Mouse (Mus musculus): ENCODE results near the gene Slc5a4b.
A peak's percentile ranks its signal among the peaks of the same experiment; 100 is the strongest.
"Not testable (repeated sequence)": the region's sequence is repeated elsewhere in the genome, so short reads cannot be mapped to it uniquely, and the experiment has no call there.

Slc5a4b gene

GRCm38 (mm10) chr10:76110861-76111260, at the start of gene Slc5a4b:
Gene Slc5a4b (minus strand): TSS chr10:76110961.
- DNase-seq: no peak

DNA sequence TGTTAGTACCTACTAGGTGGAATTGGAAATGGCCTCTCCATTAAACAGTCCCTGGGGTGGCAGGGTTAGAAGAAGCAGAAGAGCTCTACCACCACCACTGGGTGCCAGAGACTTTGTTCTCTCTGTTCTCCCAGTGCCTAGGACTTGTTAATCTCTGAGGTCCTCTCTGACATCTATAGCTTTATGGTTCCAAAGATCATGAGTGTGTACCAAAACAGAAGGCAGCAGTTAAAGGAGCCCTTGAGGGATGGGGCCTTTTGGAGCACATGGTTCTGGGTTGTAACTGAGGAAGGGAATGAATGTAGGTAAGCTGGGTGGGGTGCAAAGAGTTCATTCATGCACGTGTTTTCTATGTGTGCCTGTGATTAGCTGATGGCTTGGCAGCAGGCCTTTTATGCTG, 47.2 kb upstream of the Slc5a4b start:
- no peak for DNase-seq

GRCm38 (mm10) chr10:76157528-76157927, 46.8 kb upstream of the Slc5a4b start:
- no peak for DNase-seq

GRCm38 (mm10) chr10:76155911-76156310, 45.1 kb upstream of the Slc5a4b start:
- DNase-seq: no peak

DNA sequence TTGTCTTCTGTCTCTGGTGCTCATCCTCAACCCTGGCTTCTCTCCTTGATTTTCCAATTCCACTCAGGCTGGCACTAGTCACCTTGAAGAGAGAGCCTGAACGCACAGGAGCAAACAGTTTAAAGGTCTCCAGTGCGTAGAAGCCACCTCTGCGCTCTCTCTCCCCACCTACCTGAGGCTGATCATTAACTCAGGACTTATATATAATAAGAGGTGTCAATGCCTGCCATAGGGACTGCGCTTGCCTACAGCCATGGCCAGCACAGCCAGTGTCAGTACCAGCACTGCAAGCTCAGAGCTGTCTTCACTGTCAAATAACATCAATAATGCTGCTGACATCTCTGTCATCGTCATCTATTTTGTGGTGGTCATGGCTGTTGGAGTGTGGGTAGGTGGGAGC, 36.5 kb upstream of the Slc5a4b start, which contains the start of gene Slc5a4a:
Gene Slc5a4a, plus strand, starts transcription at position 174 of the 400 bp plus-strand sequence.
- no peak for DNase-seq

DNA sequence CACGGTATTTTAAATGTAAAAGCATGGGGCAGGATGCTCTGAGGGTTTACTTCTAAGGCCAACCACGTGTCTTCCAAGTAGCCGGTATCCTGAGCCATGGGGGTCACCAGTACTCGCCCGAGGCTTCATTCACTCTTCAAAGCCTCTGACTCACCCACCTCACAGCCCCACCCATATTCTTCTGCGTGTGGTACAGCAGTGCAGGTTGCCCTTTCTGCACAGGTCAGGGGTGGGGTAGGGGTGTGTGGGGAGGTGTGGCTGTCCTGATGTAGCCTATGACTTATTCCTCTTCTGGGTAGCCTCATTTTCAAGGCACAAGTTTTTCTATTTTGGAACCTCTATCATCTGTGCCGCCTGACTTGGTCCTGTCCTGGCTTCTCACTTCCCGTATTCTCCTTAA, 36.1 kb upstream of the Slc5a4b start:
- DNase-seq: no peak

- DNase-seq: no peak
Measured at GRCm38 (mm10) chr10:76136318-76136717, 25.6 kb upstream of the Slc5a4b start.

DNA sequence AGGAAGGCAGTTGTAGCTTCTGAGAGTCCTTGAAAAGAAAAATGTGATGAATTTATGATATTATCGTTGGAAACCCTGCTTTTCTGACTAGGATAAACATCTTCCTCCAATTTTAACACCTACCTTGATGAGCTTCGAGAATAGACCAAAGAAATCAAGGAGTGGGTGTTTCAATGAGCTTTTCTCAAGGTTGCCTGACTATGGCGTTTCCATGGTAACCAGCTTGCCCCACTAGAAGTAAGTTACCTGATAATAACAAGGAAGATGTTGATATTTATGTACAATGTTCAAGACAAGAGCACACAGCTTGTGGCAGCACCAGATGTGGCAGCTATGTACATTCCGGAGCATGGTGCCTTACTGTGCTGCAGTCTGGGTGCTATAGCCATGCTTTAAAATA, 21.7 kb upstream of the Slc5a4b start:
- DNase-seq: no peak

- no peak for DNase-seq
Measured at GRCm38 (mm10) chr10:76121495-76121894, 10.7 kb upstream of the Slc5a4b start.

DNA sequence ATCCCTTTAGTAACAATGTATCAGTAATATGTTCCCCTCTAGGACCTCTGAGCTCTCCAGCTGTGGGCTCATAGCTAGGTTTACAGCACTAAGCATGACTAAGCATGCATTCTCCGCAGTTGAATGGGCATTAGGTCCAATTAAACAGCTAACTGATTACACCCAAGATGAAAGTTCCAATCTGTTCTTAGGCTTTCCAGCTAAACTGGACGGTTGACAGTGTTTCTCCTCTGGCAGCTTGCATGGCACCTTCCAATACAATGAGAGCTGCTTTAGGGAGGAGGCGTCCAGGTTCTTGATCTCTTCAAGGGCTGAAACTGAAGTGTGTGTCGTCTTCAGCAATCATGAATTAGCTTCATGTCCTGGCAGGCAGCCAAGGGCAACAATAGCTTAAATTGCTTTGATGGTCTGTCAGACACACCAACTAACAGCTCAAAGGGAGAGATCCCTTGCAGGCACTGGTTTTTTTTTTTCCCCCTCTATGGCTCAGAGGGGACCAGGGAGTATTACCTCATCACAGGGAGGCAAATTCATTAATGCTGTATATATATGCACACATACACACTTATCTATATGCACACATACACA, 9.5 kb upstream of the Slc5a4b start:
- DNase-seq: no peak

GRCm38 (mm10) chr10:76118741-76119140, 8.0 kb upstream of the Slc5a4b start:
- DNase-seq: no peak

DNA sequence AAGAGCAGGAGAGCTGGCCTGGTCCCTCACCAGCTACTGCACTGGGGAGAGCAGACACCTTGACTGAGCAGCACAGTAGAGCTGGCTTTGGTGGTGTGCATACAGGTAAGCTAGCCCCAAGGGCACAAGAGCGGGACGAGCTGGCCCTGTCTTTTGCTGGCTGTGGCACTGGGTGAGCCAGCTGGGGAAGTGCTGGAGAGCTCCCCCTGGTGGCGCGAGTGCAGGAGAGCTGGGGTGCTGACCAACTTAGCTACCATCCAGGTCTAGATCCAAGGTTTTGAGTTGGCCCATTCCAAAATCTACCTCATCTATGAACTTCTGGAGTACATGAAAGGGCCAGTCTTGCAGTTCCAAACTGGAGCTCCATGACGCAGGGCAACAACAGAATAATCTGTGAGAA, 7.2 kb upstream of the Slc5a4b start:
- peak; percentile 13 for DNase-seq

- no peak for DNase-seq
Measured at GRCm38 (mm10) chr10:76097368-76097767, 13.4 kb downstream of the Slc5a4b start.

DNA sequence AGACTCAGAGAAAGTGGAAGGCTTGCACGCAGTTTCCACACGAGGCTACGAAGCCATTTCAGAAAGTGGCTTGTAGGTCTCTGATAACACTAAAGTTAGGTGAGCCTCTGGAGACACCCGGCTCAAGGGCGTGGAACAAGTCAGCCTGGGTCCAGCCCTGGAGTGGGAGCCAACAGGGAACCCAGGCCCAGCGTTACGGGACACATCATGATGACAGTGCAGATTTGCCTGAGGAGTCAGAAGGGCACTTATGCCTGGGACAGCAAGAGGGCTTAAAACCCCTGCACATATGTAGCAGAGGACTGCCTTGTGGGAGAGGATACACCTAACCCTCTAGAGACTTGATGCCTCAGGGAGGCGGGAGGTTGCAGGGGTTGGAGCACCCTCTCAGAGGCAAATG, 14.2 kb downstream of the Slc5a4b start:
- no peak for DNase-seq

DNA sequence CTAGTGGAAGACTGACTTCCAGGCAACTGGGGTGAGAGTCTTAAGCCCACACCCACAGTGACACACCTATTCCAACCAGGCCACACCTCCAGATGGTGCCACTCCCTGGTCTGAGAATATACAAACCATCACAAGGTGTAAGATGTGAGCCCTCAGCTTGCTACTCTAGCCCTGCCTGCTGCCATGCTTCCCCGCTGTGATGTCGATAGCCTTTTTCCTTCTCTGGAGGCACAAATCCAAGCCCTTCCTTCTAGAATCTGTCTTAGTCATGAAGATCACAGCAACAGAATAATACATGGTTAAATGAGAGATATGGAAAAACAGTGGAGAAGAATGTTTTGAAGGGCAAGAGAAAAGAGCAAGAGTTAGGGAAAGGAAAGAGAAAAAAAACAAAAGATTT, 33.8 kb downstream of the Slc5a4b start:
- not testable (repeated sequence) for DNase-seq

- DNase-seq: not testable (repeated sequence)
Measured at GRCm38 (mm10) chr10:76072080-76072479, 38.7 kb downstream of the Slc5a4b start.

DNA sequence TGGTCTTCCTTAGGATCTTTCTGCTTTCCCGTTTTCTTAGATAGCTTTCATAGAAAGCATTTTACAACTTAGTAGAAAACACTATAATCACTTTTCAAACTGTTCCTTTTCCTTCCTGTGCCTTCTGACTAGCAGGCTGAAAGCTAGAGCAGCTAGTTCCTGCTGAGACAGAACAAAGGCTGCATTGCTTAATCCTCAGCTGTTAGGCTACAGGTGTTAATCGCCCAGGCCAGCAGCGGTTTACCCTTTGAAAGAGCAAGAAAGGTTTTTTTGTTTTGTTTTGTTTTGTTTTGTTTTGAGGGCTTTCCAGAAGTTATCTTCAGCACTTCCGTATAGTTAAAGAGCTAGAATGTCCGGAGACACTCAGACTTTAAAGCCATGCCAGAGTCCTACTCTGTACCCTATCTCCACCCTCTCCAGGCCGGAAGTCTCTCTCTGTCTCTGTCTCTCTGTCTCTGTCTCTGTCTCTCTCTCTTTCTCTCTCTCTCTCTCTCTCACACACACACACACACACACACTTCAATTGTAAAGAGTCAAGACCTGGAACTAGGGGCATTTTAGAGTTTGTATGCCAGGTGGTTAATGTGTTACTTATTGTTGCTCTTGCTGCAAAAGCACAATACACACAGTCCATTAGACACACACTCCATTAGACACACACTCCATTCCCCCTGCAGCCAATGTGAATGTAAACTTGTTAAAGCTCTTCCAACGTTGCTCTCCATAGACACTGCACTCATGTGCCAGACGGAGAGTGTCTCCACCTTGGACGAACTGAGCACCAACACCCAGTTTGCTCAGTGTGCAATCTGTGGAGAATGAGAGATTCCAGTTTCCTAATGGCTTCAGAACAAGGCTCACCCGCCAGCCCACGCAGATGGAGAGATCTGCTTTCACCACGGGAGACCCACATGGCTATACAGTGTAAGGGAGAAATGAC, 42.8 kb downstream of the Slc5a4b start:
- no peak for DNase-seq

DNA sequence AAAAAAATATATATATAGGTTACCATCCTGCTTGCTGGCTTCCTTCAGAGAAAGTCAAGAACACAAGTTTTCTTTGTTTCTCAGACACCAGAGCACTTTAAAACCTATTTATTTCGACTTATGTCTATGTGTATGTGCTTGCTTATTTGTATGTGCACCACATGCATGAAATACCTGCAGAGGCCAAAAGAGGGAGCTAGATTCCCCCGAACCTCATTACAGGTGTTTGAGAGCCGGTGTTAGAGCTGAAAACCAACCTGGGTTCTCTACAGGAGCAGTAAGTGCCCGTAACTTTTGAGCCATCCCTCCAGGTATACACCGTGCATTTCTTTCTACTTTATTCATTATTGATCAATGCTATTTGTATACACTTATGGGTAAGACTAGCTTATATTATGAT, 48.3 kb downstream of the Slc5a4b start:
- no peak for DNase-seq

DNA sequence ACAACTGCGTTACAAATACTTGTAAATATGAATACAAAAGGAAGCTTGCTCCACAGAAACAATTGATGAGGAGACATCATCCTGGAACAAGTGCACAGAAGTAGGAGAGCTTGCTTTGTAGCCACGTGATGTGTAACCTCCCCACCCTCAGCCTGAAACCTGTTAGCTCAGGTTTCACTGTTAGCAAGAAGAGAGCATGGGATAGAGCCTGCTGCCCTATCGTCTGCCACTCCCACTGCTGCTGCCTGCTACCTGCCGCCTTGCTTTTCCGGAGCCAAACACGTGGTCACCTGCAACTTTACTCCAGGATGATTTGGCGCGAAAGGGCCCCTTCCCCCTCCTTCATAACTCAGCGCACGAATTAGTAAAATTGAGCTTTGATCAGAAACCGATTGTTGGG, 58.9 kb downstream of the Slc5a4b start:
- DNase-seq: no peak

- DNase-seq: no peak
Measured at GRCm38 (mm10) chr10:76048967-76049366, 61.8 kb downstream of the Slc5a4b start.

GRCm38 (mm10) chr10:76047182-76047869, 63.4 kb downstream of the Slc5a4b start:
- no peak for DNase-seq

- DNase-seq: no peak
Measured at GRCm38 (mm10) chr10:76046754-76047153, 64.0 kb downstream of the Slc5a4b start.

DNA sequence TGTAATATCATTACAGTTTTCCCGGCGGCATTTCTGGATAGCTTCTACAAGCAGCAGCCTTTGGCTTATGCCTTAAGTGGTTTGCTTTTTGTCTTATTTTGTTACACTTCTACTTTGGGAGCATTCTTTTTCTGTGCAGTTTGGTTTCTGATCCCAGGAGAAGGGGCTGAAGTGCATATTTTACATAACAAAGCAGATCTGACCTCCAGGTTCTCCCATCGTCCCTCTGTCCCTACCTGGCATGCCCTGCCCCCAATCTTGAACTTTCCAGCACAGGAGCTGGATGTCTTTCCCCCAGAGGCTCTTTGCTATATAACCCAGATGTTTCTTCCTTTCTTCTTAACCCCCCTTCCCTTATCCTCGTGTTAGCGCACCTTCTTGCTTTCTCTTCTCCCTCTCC, 65.4 kb downstream of the Slc5a4b start:
- DNase-seq: no peak

DNA sequence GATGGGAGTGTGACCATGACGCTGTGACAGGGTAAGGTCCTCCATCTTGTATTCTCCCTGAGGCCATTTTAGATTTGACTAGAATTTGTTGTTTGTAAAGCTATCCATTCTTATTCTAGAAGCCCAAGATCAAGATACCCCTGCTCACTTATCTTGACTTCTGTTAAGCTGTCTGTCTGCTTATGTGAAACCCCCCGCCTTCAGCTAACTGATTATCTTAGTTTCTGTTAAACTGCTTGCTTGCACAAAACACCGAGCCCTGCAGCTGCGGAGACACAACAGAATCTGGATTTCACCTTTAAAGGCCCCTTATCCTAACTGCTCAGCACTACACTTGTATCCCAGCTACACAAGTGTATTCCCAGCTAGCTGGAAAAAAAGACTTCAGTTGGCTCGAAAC, 73.8 kb downstream of the Slc5a4b start:
- no peak for DNase-seq

Data from layer of hippocampus, adult 9-11 months (tissue).